Mouse (Mus musculus): ENCODE measurements around the gene Gm13694.
"Not testable (repeated sequence)": the region's sequence is repeated elsewhere in the genome, so short reads cannot be mapped to it uniquely, and the experiment has no call there.

DNA sequence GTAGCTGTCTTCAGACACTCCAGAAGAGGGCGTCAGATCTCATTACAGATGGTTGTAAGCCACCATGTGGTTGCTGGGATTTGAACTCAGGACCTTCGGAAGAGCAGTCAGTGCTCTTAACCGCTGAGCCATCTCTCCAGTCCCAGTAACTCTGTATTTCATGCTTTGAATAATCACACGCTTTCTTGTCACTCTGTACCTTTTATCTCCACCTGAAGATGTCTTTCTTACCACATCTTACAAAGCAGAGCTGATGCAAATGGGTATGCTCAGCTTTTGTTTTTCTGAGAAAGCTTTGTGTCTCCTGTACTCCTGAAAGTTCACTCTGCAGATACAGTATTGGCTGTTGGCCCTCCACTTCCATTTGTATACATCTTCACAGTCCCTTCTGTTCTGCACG, 37.6 kb downstream of the Gm13694 start:
- TF ChIP-seq TAL1, GATA1 (IDR thresholded peaks at IDR 0.05; ENCODE audit: low read length): not testable (repeated sequence)

Measured in erythroblast, embryonic 14.5 days (primary cell).